Mouse (Mus musculus): ENCODE results near the gene Irgm2. TPM values are rescaled to one million over a fixed set of nuclear protein-coding genes. Genes with fewer than 3 reads are reported as not detected.

Gene Irgm2
- polyA plus RNA-seq, 1 experiment from 2014 or later: 1.8 TPM

DNA sequence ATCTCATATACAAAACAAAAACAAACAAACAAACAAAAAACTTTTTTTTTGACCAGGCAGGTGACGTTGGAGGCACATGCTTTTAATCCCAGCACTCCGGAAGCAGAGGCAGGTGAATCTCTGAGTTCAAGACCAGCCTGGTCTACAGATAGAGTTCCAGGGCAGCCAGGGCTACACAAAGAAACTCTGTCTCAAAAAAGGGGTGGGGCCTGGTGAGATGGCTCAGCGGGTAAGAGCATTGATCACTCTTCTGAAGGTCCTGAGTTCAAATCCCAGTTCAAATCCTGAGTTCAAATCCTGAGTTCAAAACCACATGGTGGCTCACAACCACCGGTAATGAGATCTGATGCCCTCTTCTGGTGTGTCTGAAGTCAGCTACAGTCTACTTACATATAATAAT is 62.4 kb downstream of the Irgm2 start:
- no peak for ATAC-seq (ENCODE audit: insufficient read depth)
- no peaks in the 10 kb centered on the region for H3K4me1 ChIP-seq (ENCODE audit: insufficient read depth)
- 85% methylated on average over 4 of the region's 4 CpGs for WGBS
- no peak overlapping the region for H3K4me2 ChIP-seq
- H3K36me3 ChIP-seq (ENCODE audit: insufficient read depth): no peaks in the 10 kb centered on the region
- H3K9me3 ChIP-seq (ENCODE audit: low read depth, low read length): no peaks in the 10 kb centered on the region
- H3K27ac ChIP-seq (ENCODE audit: low read depth): no peak overlapping the region
- DNase-seq: no peak
- no peak overlapping the region for H3K4me3 ChIP-seq (ENCODE audit: low read depth, low read length)
- TF ChIP-seq CTCF (IDR thresholded peaks at IDR 0.05; ENCODE audit: low read depth): no peak
- no peaks in the 10 kb centered on the region for H3K27me3 ChIP-seq (ENCODE audit: insufficient read depth, low read length)
- no peak overlapping the region for H3K9ac ChIP-seq

DNA sequence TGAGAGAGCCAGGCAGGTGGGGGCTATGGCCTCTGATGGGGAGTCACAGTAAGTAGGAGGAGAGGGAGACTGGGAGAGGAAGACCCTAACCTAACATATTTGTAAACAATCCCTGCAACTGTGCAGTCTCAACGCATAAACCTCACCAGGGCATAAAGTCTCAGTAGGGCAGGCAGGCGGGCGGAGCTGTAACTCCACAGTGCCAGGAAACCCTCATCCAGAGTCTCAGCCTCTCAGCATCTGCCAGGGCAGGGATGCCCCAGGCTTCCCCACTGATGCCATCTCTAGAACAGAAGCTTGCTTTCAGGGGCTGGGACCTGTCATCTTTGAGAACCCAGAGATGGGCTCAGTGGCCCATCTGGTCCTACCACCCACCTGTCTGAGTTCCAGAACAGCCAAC is 62.9 kb downstream of the Irgm2 start:
- Histone ChIP-seq H3K9ac (no peak overlapping the region), H3K36me3 (ENCODE audit: insufficient read depth) (no peaks in the 10 kb centered on the region), H3K4me3 (ENCODE audit: low read depth, low read length) (no peak overlapping the region), H3K9me3 (ENCODE audit: low read depth, low read length) (no peaks in the 10 kb centered on the region), H3K27ac (ENCODE audit: low read depth) (no peak overlapping the region), H3K4me2 (no peak overlapping the region), H3K27me3 (ENCODE audit: insufficient read depth, low read length) (no peaks in the 10 kb centered on the region), H3K4me1 (ENCODE audit: insufficient read depth) (no peaks in the 10 kb centered on the region)
- TF ChIP-seq CTCF (IDR thresholded peaks at IDR 0.05; ENCODE audit: low read depth): no peak
- 84% methylated on average over 3 of the region's 3 CpGs for WGBS
- DNase-seq (no peak), ATAC-seq (ENCODE audit: insufficient read depth) (no peak)

GRCm38 (mm10) chr11:58263516-58263915 is 64.1 kb downstream of the Irgm2 start:
- Histone ChIP-seq H3K27me3 (ENCODE audit: insufficient read depth, low read length) (no peaks in the 10 kb centered on the region), H3K4me3 (ENCODE audit: low read depth, low read length) (no peak overlapping the region), H3K4me1 (ENCODE audit: insufficient read depth) (no peaks in the 10 kb centered on the region), H3K36me3 (ENCODE audit: insufficient read depth) (no peaks in the 10 kb centered on the region), H3K4me2 (no peak overlapping the region), H3K9me3 (ENCODE audit: low read depth, low read length) (no peaks in the 10 kb centered on the region), H3K9ac (no peak overlapping the region), H3K27ac (ENCODE audit: low read depth) (no peak overlapping the region)
- no peak for TF ChIP-seq CTCF (IDR thresholded peaks at IDR 0.05; ENCODE audit: low read depth)
- WGBS: 66% methylated on average over 2 of the region's 2 CpGs
- no peak for ATAC-seq (ENCODE audit: insufficient read depth)
- DNase-seq: no peak

DNA sequence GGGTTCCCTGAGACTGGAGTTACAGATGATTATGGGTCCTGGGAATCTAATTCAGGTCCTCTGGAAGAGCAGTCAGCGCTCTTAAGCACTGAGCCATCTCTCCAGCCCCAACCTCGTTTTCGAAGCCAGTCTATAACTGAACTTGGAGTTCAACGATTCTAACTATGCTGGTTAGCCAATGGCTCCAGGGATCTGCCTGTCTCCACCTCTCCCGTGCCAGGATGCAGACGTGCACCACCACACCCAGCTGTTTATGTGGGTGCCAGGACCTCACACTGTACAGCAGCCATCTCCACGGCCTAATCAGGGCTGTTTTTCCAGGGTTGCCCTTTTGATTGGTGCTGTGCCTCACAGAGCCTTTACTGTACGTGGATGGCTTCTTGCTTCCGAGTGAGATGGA is 65.1 kb downstream of the Irgm2 start:
- H3K27ac ChIP-seq (ENCODE audit: low read depth): no peak overlapping the region
- H3K4me3 ChIP-seq (ENCODE audit: low read depth, low read length): no peak overlapping the region
- ATAC-seq (ENCODE audit: insufficient read depth): no peak
- 76% methylated on average over 9 of the region's 9 CpGs for WGBS
- H3K27me3 ChIP-seq (ENCODE audit: insufficient read depth, low read length): no peaks in the 10 kb centered on the region
- DNase-seq: no peak
- H3K4me1 ChIP-seq (ENCODE audit: insufficient read depth): no peaks in the 10 kb centered on the region
- no peaks in the 10 kb centered on the region for H3K36me3 ChIP-seq (ENCODE audit: insufficient read depth)
- no peaks in the 10 kb centered on the region for H3K9me3 ChIP-seq (ENCODE audit: low read depth, low read length)
- no peak for TF ChIP-seq CTCF (IDR thresholded peaks at IDR 0.05; ENCODE audit: low read depth)
- H3K9ac ChIP-seq: no peak overlapping the region
- H3K4me2 ChIP-seq: no peak overlapping the region

DNA sequence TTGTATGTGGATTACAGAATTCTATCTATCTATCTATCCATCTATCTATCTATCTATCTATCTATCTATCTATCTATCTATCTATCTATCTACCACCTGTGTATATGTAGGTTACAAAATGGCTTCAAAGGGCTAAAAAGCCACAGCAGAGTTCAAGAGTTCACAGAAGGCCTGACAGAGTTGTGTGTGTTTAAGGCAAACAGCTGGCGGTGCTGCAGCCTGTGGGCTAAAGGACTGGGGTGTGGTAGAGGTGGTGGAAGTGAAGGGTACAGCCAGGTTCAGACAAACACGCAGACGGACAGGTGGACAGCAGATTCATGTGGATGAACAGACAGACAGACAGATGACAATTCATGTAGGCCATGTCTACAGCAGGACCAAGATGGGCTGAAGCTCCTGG is 68.9 kb downstream of the Irgm2 start:
- Histone ChIP-seq H3K9ac (no peak overlapping the region), H3K4me2 (no peak overlapping the region), H3K27me3 (ENCODE audit: insufficient read depth, low read length) (no peaks in the 10 kb centered on the region), H3K36me3 (ENCODE audit: insufficient read depth) (no peaks in the 10 kb centered on the region), H3K4me3 (ENCODE audit: low read depth, low read length) (no peak overlapping the region), H3K27ac (ENCODE audit: low read depth) (no peak overlapping the region), H3K4me1 (ENCODE audit: insufficient read depth) (no peaks in the 10 kb centered on the region), H3K9me3 (ENCODE audit: low read depth, low read length) (no peaks in the 10 kb centered on the region)
- TF ChIP-seq CTCF (IDR thresholded peaks at IDR 0.05; ENCODE audit: low read depth): no peak
- 72% methylated on average over 3 of the region's 3 CpGs for WGBS
- DNase-seq (no peak), ATAC-seq (ENCODE audit: insufficient read depth) (no peak)

Other genes with a start within 250 kb of the Irgm2 start
- gene Larp1, start 190.6 kb upstream of the Irgm2 start, polyA plus RNA-seq (2014; fragmentation: Nextera tagmentation; extraction: Ambion mirVana): 24.7 and 26.9 TPM in 2 replicates
- gene Gm12248, start 106.5 kb upstream of the Irgm2 start, polyA plus RNA-seq (2014; fragmentation: Nextera tagmentation; extraction: Ambion mirVana): not detected in 2 replicates
- gene Cnot8, start 95.5 kb upstream of the Irgm2 start, polyA plus RNA-seq (2014; fragmentation: Nextera tagmentation; extraction: Ambion mirVana): 82.3 and 86.8 TPM in 2 replicates
- 26.9 and 27.6 TPM in 2 replicates for gene Gemin5, start 31.1 kb upstream of the Irgm2 start, polyA plus RNA-seq (2014; fragmentation: Nextera tagmentation; extraction: Ambion mirVana)
- gene Mrpl22, start 28.0 kb upstream of the Irgm2 start, polyA plus RNA-seq (2014; fragmentation: Nextera tagmentation; extraction: Ambion mirVana): 115 and 128 TPM in 2 replicates
- 3.7 and 4.3 TPM in 2 replicates for gene Igtp, start 62 bp upstream of the Irgm2 start, polyA plus RNA-seq (2014; fragmentation: Nextera tagmentation; extraction: Ambion mirVana)
- not detected in 2 replicates for gene 4930438A08Rik, start 75.2 kb downstream of the Irgm2 start, polyA plus RNA-seq (2014; fragmentation: Nextera tagmentation; extraction: Ambion mirVana)
- 13.9 and 15.2 TPM in 2 replicates for gene Zfp692, start 107.5 kb downstream of the Irgm2 start, polyA plus RNA-seq (2014; fragmentation: Nextera tagmentation; extraction: Ambion mirVana)
- gene Zfp672, start 130.7 kb downstream of the Irgm2 start, polyA plus RNA-seq (2014; fragmentation: Nextera tagmentation; extraction: Ambion mirVana): 31.3 and 39.1 TPM in 2 replicates
- 26.3 and 26.4 TPM in 2 replicates for gene Sh3bp5l, start 131.1 kb downstream of the Irgm2 start, polyA plus RNA-seq (2014; fragmentation: Nextera tagmentation; extraction: Ambion mirVana)
- gene Lypd8, start 179.4 kb downstream of the Irgm2 start, polyA plus RNA-seq (2014; fragmentation: Nextera tagmentation; extraction: Ambion mirVana): not detected in 2 replicates
- gene 1810065E05Rik, start 221.5 kb downstream of the Irgm2 start, polyA plus RNA-seq (2014; fragmentation: Nextera tagmentation; extraction: Ambion mirVana): not detected in 2 replicates
- gene Gm12253, start 232.9 kb downstream of the Irgm2 start, polyA plus RNA-seq (2014; fragmentation: Nextera tagmentation; extraction: Ambion mirVana): not detected in 2 replicates